ENCODE assay signal across 9 mouse cellular contexts in genomic region chr16:95832346-95832739, GRCm38 (mm10).
A peak's percentile ranks its signal among the peaks of the same experiment; 100 is the strongest.
DNase-seq lines count a peak whose midpoint lies in the region; ATAC-seq lines count a peak whose summit lies in the region.
"Had no signal": no experiment of that assay in that cellular context is flagged by ENCODE, and none has a peak within 500 bp of the region (broad histone marks: within the 10 kb centered on the region; RNA-seq: fewer than 3 reads in every experiment).

No protein-coding gene starts in this region.

- H3K9me3 ChIP-seq in hindbrain, embryonic 10.5 days: no peaks in the 10 kb centered on the region
- H3K9me3 ChIP-seq in hindbrain, embryonic 11.5 days (ENCODE audit: control insufficient read depth, low read length): no peaks in the 10 kb centered on the region
- no peaks in the 10 kb centered on the region for H3K9me3 ChIP-seq in embryonic facial prominence, embryonic 10.5 days
- no peaks in the 10 kb centered on the region for H3K9me3 ChIP-seq in midbrain, embryonic 14.5 days (ENCODE audit: control insufficient read depth, low read length)

- no peak for ATAC-seq in hindbrain, embryonic 11.5 days (ENCODE audit: low FRiP score)
- ATAC-seq in granulocyte monocyte progenitor cell, adult 5-6 weeks (replicated peaks; ENCODE audit: poor library complexity, severe bottlenecking): 0 out of 2 replicates have a peak, but pooled peaks have one; percentile 10
- no peak for ATAC-seq in midbrain, embryonic 14.5 days (ENCODE audit: low FRiP score, low TSS enrichment)
- no peak for ATAC-seq in inflammation-experienced regulatory T-cells, adult 6 months

- H3K36me3 ChIP-seq in hindbrain, embryonic 10.5 days: no peaks in the 10 kb centered on the region
- H3K36me3 ChIP-seq in hindbrain, embryonic 11.5 days (ENCODE audit: control insufficient read depth, insufficient read depth, low read length): no peaks in the 10 kb centered on the region
- no peaks in the 10 kb centered on the region for H3K36me3 ChIP-seq in embryonic facial prominence, embryonic 10.5 days (replicated peaks)
- H3K36me3 ChIP-seq in midbrain, embryonic 14.5 days (ENCODE audit: control insufficient read depth, insufficient read depth, low read length): no peaks in the 10 kb centered on the region

- no peak for DNase-seq in hindbrain, embryonic 10.5 days (ENCODE audit: low spot score)
- DNase-seq in hindbrain, embryonic 11.5 days (ENCODE audit: low spot score): no peak
- DNase-seq in embryonic facial prominence, embryonic 10.5 days (ENCODE audit: low spot score): no peak
- DNase-seq in midbrain, embryonic 14.5 days: no peak
- DNase-seq in adrenal gland, adult 2 months: no peak
- no peak for DNase-seq in spleen, postnatal 14 days (ENCODE audit: low spot score in 2 of 2)

- H3K4me2 ChIP-seq in hindbrain, embryonic 11.5 days (replicated peaks; ENCODE audit: low read depth, low read length): no peak overlapping the region
- H3K4me2 ChIP-seq in midbrain, embryonic 14.5 days (ENCODE audit: low read length): no peak overlapping the region

- H3K27me3 ChIP-seq in hindbrain, embryonic 10.5 days (ENCODE audit: insufficient read depth, poor library complexity, severe bottlenecking): no peaks in the 10 kb centered on the region
- no peaks in the 10 kb centered on the region for H3K27me3 ChIP-seq in hindbrain, embryonic 11.5 days (ENCODE audit: control insufficient read depth, insufficient read depth, low read length)
- H3K27me3 ChIP-seq in embryonic facial prominence, embryonic 10.5 days (replicated peaks; ENCODE audit: low read depth, poor library complexity, severe bottlenecking): no peaks in the 10 kb centered on the region
- H3K27me3 ChIP-seq in midbrain, embryonic 14.5 days (ENCODE audit: control insufficient read depth, insufficient read depth, low read length): no peaks in the 10 kb centered on the region

- H3K4me3 ChIP-seq in hindbrain, embryonic 10.5 days: no peak overlapping the region
- H3K4me3 ChIP-seq in hindbrain, embryonic 11.5 days (ENCODE audit: low read depth, low read length): no peak overlapping the region
- no peak overlapping the region for H3K4me3 ChIP-seq in embryonic facial prominence, embryonic 10.5 days
- no peak overlapping the region for H3K4me3 ChIP-seq in midbrain, embryonic 14.5 days (replicated peaks; ENCODE audit: low read depth, low read length)
- H3K4me3 ChIP-seq: erythroblast, embryonic 14.5 days had no signal

- H3K9ac ChIP-seq in hindbrain, embryonic 11.5 days (ENCODE audit: low read depth, low read length): no peak overlapping the region
- H3K9ac ChIP-seq in midbrain, embryonic 14.5 days (replicated peaks; ENCODE audit: low read length): no peak overlapping the region

- peak overlapping the region; percentile 71 for H3K27ac ChIP-seq in hindbrain, embryonic 10.5 days
- no peak overlapping the region for H3K27ac ChIP-seq in hindbrain, embryonic 11.5 days (ENCODE audit: low read depth, low read length)
- peak overlapping the region; percentile 73 for H3K27ac ChIP-seq in embryonic facial prominence, embryonic 10.5 days (replicated peaks)
- H3K27ac ChIP-seq in midbrain, embryonic 14.5 days (replicated peaks; ENCODE audit: low read depth, low read length): peak overlapping the region; percentile 62

- WGBS in hindbrain, embryonic 10.5 days: 75% methylated on average over 9 of the region's 9 CpGs
- WGBS in hindbrain, embryonic 11.5 days: 71% methylated on average over 9 of the region's 9 CpGs
- WGBS in embryonic facial prominence, embryonic 10.5 days: 79% methylated on average over 9 of the region's 9 CpGs
- 69% methylated on average over 9 of the region's 9 CpGs for WGBS in midbrain, embryonic 14.5 days

- peaks cover 30% of the 10 kb centered on the region for H3K4me1 ChIP-seq in hindbrain, embryonic 10.5 days (replicated peaks)
- H3K4me1 ChIP-seq in hindbrain, embryonic 11.5 days (replicated peaks; ENCODE audit: control insufficient read depth, insufficient read depth, low read length): no peaks in the 10 kb centered on the region
- peaks cover 43% of the 10 kb centered on the region for H3K4me1 ChIP-seq in embryonic facial prominence, embryonic 10.5 days
- H3K4me1 ChIP-seq in midbrain, embryonic 14.5 days (ENCODE audit: control insufficient read depth, insufficient read depth, low read length): peaks cover 12% of the 10 kb centered on the region; the same call in 1 of the 2 replicates
